Mouse (Mus musculus) small intestine, adult 2 months (tissue): Measurements from ENCODE around the gene Dcst1.

Experiments used
- CTCF ChIP-seq: fragments of 200-500 bp; IDR thresholded peaks from 2 replicates; pipeline ENCODE4 v1.5.1; 2012; ENCODE audit warnings: low read depth, mild to moderate bottlenecking, control low read depth, inconsistent platforms, low read length, moderate library complexity, mixed read lengths; ENCODE audit not compliant: insufficient replicate concordance, insufficient read length; ENCODE audit errors: extremely low read depth
- POLR2A ChIP-seq: fragments of 200-500 bp; IDR thresholded peaks from 2 replicates; pipeline ENCODE4 v1.6.1; 2012; ENCODE audit warnings: low read depth, mild to moderate bottlenecking, control low read depth, inconsistent platforms, low read length, moderate library complexity

DNA sequence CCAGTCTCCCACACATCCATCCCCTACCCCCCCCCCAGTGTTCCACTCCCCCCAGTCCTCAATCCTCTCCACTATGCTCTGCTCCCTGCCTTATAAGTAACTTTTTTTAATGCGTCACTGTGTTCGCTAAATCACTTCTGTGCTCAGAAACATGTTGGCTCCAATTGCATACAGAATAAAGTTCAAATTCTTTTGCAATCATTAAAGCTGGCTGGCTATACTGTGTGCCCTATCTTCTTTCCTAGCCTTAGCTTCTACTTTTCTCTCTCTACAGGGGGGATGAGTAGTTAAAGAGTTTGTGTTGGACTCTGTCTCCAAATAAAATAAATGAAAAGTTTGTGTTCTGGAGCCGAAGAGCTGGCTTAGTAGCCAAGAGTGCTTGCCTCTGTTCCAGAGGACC is 44.6 kb upstream of the Dcst1 start:
- TF ChIP-seq CTCF (no peak), POLR2A (no peak)
